Mouse (Mus musculus) Muller cell, postnatal 12 days (primary cell): ENCODE results near the gene Gna11.

ENCODE experiments used
- DNase-seq: peaks from one replicate; pipeline ENCODE4 v3.0.0-alpha.2; 2015; ENCODE audit errors: inconsistent ontology term

Gna11 gene

DNA sequence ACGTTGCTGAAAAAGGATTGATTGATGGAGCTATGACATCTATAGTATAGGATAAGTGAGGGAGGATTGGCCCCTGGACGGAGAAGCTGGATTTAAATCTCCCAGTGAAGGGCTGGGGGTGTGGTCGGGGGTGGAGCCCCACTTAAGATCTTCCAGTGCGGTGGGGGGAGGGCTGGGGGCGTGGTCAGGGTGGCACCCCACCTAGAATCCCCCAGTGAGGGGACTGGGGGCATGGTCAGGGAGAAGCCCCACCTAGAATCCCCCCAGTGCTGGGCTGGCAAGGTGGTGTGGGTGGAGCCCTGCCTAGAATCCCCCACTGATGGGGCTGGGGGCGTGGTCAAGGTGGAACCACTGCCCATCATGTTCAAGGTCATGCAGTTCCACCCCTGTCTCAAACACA is 37.9 kb downstream of the Gna11 start:
- DNase-seq = no peak

DNA sequence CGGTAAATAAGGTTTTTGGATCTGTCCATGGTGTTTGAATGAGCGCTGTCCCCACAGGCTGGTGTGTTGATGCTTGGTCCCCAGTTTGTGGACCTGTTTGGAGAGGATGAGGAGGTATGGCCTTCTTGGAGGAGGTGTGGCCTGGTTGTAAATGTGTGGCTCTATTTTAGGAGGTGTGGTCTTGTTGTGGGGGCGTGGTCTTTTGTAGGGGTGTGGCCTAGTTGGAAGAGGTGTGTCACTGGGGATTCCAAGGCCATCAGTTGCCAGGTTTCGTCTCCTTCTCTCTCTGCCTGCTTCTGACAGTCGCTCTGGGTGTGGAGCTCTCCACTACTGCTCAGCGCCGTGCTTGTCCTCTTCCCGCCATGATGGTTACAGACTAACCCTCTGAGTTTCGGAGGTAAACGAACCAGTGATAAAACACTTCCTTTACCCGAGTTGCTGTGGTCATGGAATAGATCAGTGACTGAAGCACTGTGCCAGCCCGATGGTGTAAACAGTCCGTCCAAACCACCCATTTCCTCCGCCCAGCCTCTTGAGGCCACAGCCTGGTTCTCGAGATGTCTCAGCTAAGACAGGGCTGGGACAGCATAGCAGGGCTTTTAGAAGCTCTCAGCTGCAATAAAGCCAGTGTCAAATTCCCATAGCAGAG is 39.9 kb downstream of the Gna11 start:
- no peak for DNase-seq

DNA sequence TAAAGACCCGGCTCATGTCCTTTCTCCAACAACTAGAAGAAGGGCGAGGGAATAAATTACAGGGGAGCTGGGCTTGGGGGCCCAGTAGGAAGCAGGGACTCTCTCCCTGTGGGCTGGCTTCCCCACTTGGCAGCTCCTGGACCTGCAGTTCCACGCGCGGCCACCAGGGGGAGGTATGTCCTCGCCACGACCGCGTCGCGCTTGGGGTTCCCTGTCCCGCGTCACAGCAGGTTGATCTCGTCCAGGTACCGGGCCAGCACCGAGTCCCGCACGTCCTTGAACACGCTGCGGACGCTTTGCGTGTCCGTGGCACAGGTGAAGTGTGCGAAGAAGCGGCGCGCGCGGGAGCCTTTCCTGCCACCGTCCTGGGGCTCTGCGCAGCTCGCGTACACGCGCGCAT is 42.3 kb downstream of the Gna11 start:
- peak; percentile 81 for DNase-seq

DNA sequence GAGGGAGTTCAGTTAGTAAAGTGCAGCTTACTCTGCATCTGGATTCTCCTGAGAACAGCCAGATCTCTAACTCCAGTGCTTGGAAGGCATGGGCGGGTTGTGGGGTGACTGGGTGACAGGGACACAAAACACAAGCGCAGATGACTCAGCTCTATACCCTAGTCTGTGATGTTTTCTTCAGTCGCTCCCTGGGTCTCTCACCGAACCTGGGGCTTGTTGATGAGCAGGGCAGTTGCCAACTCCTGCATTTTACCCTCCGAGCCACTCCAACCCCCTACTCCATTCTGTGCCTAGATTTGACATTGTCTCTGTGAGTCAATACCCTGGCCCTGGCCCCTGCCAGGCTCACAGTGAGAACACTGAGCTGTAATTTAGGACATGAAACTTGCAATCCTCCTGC is 43.1 kb downstream of the Gna11 start:
- DNase-seq = no peak

DNA sequence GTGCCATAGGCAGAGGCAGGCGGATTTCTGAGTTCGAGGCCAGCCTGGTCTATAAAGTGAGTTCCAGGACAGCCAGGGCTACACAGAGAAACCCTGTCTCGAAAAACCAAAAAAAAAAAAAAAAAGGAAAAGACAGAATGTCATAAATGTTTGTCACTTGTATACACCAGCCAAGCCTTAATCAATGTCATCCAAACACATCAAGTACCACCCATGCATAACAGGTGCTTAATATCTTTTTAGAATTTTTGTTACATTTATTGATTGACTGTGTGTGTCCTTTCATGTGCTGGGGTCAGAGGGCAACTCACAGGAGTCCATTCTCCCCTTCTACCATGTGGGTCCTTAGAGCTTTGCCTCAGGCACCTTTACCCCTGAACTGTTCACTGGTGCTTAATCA is 45.0 kb downstream of the Gna11 start, which contains the start of gene S1pr4:
S1pr4 (minus strand) TSS at position 101 of the 400 bp plus-strand sequence.
- no peak for DNase-seq

DNA sequence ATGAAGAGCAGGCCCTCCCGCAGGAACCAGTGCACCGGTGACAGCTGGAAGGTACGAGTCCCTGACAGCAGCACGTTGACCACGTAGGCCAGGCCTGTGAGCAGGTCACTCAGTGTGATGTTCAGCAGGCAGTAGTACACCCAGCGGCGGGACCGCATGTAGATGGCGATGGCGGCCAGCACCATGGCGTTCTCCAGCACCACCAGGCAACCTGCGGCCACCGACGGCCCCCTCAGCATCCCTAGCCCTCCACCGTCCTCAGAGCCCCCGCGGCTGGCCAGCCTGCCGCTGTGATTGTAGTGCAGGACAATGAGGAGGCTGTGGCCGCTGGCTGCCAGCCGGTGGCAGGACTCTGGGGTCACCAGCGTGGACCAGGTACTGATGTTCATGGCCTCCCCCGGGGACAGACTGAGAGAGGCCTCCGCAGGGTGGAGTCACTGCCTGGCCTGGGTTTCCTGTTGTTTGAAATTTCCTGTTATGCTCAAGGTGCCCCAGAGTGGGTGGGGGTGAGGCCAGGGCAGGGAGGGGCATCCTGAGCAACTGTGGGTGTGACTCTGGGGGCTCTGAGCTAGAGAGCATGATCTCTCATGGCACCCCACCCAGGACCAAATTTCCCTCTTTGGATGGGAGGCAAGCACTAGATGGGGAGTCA is 45.6 kb downstream of the Gna11 start:
- DNase-seq = no peak

DNA sequence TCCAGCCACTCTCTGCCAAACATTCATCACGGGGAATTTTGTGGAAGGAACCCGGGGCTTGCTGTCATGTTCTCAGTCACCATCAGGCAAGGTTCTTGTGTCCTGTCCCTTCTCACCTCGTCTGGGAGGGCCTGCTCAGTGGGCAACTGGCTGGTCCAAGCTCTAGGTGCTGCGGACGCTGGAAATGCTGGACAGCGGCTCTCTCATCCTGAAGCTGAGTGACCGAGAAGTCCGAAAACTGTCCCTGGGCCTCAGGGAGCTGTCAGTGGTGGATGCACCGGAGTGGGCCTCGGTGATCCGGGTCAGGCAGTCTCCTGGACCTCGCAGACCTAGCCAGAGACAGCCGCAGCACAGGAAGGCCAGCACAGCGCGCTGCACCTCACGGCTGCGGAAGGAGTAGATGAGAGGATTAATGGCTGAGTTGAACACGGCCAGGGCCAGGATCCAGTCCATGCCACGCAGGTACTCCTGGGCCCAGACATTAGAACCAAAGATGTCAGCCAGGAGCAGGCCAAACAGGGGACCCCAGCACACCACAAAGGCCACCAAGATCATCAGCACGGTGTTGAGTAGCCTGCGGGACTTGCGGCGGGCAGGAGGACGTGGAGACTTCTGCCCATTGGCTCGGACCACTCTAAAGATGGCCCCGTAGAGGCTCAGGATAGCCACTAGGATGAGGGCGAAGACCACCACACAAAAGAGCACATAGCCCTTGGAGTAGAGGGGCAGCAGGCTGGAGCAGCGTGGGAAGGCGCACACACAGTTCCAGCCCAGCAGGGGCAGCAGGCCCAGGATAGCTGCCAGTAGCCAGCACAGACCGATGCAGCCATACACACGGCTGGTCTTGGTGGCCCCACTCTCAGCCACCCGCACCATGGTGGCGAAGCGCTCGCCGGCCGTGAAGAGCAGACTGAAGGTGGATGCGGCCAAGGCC is 46.4 kb downstream of the Gna11 start:
- no peak for DNase-seq

DNA sequence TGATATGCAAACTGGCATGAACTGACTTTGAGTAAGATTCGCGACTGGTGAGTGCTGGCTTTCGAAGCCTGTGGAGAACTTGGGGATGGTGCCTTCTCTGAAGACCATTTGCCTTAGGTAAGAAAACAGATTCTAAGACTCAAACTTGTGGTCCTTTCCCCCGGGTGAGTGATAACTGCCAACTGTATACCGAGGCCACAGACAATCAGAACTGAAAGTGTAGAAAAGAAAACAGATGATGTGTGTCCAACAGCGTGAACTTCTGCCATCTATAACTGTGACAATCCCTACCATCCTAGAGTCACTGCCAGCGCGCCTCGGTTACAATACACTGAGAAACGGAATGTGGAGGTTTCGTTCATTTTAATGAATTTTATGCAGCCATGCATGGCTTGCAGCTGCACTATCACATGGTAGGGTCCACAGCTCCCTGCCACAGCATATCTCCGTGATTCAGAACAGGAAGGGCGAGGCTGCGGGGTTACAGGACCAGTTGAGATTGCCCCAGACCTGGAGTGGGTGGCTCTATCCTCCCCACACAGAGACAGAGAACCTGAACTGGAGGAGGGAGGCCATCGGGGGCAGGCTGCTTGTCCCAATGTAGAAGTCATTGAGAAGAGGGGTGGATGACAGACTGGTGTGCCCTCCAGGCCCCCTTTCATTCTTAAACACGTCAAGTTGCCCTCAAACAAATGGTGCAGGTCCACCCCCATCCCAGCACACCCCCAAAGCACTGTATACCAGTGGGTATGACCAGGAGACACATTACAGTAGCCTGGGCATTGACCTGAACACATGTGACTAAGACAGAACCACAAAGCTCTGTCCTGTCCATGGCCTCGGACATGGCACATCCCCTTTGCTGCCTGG is 47.4 kb downstream of the Gna11 start:
- no peak for DNase-seq

DNA sequence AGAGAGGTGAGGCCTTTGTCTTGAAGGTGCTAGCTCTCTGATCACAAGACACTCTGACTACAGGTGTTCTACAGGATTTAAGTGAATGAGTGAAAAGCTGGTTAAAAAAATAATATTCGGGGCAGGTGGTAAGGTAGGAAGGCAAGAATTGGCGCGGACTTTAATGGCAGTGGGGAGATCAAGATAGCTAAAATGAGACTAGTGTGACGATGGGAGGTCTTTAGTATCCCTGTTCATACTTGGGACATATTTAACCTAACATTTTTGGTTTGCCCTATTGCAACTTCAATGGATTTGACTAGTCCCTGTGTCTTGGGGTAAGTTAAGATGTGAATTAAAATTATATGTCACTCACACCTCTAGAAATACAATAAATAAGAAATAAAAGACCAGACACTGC is 48.0 kb downstream of the Gna11 start:
- DNase-seq = no peak

DNA sequence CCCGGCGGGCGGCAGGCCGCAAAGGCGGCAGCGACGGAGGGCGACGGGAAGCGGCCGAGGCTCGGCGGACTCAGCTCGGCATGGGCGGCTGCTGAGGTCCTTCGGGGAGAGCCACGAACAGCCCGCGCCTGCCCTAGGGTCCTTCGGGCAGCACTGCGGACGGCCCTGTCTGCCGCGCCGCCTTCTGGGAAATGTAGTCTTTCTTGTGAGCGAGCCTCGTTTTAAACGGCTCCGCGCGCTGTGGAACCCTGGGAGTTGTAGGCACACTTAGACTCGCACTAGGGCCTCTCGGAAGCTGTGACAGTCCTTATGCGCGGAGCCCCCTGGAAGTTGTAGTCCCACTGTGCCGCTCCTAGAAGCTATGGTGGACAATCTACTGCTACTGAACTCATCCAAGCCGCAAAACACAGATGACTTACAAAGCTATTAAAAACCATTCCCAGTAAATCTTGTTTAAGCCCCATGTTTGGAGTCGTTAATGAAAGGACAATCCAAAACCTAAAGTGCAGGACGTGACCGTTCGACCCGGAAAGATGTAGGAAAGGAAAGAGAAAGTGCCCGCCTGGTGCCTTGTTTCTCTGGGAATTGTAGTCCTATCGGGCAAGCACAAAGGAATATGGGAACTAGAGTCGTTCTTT is 48.6 kb downstream of the Gna11 start, which contains the start of gene Ncln:
Ncln (minus strand) TSS at position 129 of the 638 bp plus-strand sequence.
- peak; percentile 97 for DNase-seq

DNA sequence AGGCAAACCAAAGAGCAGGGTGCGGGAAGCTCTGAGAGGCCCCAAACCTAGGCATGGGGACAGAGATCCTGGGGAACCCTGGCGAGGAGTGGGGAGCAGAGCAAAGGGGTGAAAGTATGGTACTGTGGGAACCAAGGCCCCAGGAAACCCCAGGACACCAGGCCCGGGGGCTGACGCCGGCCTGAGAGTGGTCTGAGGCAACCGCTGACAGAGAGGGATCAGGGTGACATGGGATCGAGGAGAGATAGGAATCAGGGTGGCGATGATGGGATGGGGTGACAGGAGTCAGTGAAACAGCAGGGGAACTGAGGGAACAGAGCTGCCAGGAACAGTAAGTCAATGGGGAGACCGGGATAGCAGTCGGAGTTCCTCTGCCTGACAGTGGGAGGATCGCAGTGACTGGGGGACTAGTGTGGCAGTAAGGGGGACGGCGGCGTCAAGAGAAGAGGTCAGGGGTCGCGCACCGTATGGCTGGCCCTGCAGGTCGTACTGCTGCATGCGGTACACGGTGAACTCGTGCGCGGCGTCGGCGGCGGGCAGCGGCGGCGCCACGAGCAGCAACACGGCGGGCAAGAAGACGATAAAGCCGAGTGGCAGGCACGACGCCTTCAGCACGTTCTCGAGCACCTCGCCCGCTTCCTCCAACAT is 49.2 kb downstream of the Gna11 start:
- no peak for DNase-seq

DNA sequence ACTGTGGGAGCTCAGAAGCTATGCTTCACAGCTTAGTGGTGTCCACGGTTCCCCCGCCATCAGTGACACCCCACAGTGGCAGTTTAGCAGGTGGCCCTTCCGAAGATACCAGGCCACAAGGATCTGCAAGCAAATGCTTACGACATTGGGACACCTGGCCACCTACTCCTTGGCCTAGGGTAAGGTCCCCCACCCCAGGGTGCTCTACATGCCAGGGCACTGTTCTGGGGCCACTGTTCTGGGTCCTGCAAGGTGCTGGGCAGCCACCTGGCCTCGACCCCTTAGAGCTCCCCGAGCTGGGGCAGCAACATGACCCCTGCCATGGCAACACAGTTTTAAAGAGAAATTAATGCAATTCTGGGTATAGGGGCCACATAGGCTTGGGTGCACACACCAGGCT is 49.8 kb downstream of the Gna11 start:
- no peak for DNase-seq

DNA sequence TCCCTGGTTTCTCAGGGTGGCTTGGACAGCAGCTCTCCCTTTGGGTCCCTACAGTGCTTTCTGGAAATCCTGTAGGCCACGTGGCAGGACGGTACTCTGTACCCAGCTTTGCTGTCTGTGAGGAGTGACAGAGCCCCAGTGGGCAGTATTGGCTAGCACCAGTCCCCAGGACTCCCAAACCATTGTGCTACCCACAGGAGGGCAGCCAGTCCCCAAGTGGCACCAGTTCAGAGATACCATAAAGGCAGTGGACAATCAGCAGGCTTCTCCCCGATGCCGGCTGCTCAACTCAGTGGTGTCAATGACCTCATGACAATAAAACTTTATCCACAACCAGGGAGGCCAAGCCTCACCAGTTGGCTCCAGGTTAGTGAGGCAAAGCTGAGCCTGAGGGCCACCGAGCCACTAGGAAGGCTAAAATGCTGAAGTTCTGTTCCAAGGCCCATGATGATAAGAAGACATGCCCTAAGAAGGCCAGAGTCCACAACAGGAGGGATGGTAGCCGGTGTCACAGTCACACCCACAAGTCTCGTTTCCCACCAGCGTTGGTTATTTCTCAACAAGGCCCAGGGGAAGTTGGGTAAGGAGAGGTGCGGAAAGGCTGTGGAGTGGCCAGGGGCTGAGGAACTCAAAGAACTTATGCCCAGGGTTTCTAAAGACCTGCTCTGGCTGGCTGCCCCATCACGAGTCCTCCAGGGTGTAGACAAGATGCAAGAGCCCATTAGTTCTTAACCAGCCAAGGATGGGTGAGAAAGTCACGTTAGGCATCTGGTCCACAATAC is 50.5 kb downstream of the Gna11 start:
- no peak for DNase-seq

DNA sequence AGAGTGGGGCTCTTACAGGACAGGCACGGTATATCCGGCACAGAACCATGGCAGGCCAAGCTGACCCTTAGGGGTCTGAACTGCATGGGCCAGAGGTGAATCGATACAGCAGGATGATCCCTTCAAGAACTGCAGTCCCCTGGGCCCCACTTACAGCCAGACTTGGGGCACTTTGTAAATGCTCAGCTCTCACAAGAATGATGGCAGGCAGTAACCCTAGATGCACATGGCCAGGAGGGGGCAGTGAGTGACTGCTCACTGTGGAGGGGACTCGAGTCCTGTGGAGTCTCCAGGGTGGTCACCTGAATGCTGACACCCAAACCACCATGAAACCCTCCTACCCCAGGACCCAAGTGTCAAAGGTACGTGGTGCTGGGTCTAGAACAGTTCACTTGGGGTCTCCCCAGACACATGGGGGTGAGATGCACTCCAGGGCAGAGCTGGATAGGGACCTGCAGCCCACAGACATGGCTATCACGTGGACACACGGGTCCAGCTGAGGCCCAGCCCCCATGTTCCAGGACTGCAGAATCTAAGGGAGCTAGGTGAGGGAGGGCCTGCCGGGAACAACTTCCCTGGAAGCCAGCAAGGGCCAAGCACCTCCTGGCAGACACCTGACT is 51.3 kb downstream of the Gna11 start:
- no peak for DNase-seq

DNA sequence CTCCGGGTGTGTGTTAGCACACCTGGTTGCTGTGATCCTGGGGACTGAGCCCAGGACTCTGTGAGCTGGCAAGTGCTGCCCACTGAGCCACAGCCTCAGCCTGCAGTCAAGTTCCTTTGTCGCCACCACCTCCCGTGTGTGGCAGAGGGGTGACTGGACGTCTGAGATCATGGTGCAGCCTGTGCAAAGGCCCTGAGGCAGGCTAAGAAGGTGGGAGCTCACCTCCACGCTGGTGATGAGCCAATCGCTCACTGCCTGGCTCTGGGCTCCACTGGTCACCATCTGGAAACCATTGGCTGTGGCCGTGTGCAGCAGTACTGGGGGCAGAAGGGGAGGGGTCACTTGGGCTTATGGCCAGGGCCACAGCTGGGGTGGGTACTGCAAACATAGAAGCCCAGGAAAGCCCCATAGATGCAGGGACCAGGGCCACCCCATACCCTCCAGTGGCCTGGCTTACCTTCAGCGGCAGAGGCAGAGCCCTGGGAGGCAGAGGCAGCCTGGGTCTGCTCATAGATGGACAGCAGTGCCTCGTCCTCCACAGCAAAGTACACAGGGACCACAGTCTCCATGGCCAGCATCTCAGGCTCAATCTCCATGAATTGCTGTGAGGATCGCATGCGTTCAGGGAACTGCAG is 52.3 kb downstream of the Gna11 start:
- DNase-seq = no peak

DNA sequence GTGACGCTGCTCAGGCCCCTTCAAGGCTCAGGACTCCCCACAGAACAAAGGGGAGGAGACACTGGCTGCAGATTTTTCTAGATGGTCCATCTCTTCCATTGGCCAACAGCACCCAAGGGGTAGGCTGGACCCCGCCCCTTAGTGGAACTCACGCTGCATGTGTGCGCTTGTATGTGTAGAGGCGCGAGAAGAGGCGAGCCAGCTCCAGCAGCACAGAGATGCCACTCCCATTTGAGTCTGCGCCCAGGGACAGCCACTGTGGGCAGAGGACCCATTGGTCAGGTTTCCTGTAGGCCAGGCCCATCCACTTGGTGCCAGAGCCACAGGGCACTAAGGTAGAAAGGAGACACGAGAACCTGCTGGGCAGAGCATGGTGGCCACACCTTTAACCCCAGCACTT is 54.0 kb downstream of the Gna11 start:
- DNase-seq = no peak

DNA sequence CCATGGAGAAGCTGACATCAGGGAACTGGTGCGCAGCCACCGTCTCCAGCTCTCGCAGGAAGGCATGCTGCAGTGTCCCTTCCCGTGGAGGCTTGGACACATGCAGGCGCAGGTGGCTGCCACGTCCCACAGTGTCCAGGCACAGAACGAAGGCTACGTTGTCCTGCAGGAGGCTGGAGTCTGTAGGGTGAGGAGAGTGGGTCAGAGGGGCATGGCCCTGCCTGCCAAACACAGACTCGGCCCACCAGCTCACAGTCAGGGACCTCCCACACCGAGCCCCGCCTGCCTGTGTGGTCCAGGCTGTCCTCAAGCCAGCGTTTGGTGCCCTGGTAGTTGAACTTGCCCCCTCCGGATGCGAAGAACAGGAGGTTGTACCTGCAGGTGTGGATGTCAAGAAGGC is 55.0 kb downstream of the Gna11 start:
- DNase-seq = no peak

DNA sequence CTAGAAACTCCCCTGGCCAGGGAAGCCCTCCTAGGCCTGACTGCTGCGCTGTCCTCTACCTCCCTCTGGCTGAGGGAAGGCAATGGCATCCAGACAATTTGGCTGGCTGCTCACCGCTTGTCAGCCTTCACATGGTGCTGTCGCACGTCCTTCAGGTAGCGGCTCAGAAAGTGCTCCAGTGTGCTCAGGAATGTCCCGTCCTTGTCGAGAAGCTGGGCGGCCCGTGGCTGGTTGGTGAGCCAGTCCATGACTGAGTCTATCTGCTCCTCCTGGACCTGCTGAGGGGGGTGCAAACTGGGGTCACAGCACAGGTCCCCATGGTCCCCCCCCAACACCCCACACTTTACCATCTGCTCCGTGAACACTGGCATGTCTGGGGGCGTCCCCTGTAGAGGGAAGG is 56.9 kb downstream of the Gna11 start:
- no peak for DNase-seq

DNA sequence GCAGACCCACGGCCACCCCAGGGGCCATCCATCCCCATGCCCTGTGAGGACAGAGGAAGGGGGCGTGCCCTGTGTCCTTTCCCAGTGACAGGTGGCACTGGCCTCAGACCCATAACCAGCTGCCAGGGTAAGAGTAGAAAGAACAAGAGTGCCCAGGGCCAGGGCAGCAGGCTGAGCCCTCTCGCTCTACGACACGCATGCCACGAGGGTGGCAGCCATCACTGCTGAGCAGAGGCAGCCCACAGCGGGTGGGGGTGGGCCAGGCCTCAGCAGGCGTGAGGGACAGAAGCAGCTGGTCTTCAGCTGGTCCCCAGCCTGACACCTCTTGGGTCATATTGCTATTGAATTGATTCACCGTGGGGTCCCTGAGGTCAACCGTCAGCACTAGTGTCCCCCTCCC is 58.5 kb downstream of the Gna11 start:
- DNase-seq = no peak
